8 mouse cellular contexts compared by ENCODE assay signal in genomic region chr6:56798152-56798465, GRCm38 (mm10). TPM values are rescaled to one million over a fixed set of nuclear protein-coding genes. Genes with fewer than 3 reads are reported as not detected.
A peak's percentile ranks its signal among the peaks of the same experiment; 100 is the strongest.
DNase-seq lines count a peak whose midpoint lies in the region; ATAC-seq and TF ChIP-seq lines count a peak whose summit lies in the region.

No protein-coding gene starts in this region.

- no peak for TF ChIP-seq CTCF in E14TG2a.4 (conservative IDR thresholded peaks at IDR 0.05; ENCODE audit: low read length)

- H3K9me3 ChIP-seq in heart, embryonic 11.5 days (replicated peaks; ENCODE audit: control insufficient read depth, low read length) = no peaks in the 10 kb centered on the region
- H3K9me3 ChIP-seq in E14TG2a.4 (ENCODE audit: low read length) = no peaks in the 10 kb centered on the region
- no peaks in the 10 kb centered on the region for H3K9me3 ChIP-seq in forebrain, embryonic 12.5 days
- no peaks in the 10 kb centered on the region for H3K9me3 ChIP-seq in liver, embryonic 13.5 days (replicated peaks)

- 11% methylated on average over 8 of the region's 8 CpGs for WGBS in heart, embryonic 11.5 days (ENCODE audit: insufficient replicate concordance)
- 26% methylated on average over 8 of the region's 8 CpGs for WGBS in forebrain, embryonic 12.5 days
- WGBS in liver, embryonic 13.5 days (ENCODE audit: insufficient replicate concordance) = 14% methylated on average over 8 of the region's 8 CpGs

- H3K4me1 ChIP-seq in heart, embryonic 11.5 days (ENCODE audit: control insufficient read depth, insufficient read depth, low read length) = peaks cover 13% of the 10 kb centered on the region
- peaks cover 38% of the 10 kb centered on the region for H3K4me1 ChIP-seq in E14TG2a.4 (replicated peaks; ENCODE audit: low read depth, low read length)
- H3K4me1 ChIP-seq in forebrain, embryonic 12.5 days = peaks cover 18% of the 10 kb centered on the region
- peaks cover 41% of the 10 kb centered on the region for H3K4me1 ChIP-seq in liver, embryonic 13.5 days (replicated peaks)

- no peak for ATAC-seq in heart, embryonic 11.5 days (replicated peaks; ENCODE audit: insufficient number of reproducible peaks, low FRiP score, low TSS enrichment)
- ATAC-seq in forebrain, embryonic 12.5 days (ENCODE audit: low FRiP score) = no peak
- ATAC-seq in liver, embryonic 13.5 days (ENCODE audit: low read depth) = no peak

- H3K4me2 ChIP-seq in heart, embryonic 11.5 days = peak overlapping the region; percentile 71
- peak overlapping the region; percentile 68 for H3K4me2 ChIP-seq in forebrain, embryonic 12.5 days
- H3K4me2 ChIP-seq in liver, embryonic 13.5 days = peak overlapping the region; percentile 87

- H3K36me3 ChIP-seq in heart, embryonic 11.5 days (ENCODE audit: control insufficient read depth, insufficient read depth, low read length) = no peaks in the 10 kb centered on the region
- H3K36me3 ChIP-seq in E14TG2a.4 (ENCODE audit: insufficient read depth, low read length) = no peaks in the 10 kb centered on the region
- no peaks in the 10 kb centered on the region for H3K36me3 ChIP-seq in forebrain, embryonic 12.5 days (replicated peaks)
- peaks cover 10% of the 10 kb centered on the region for H3K36me3 ChIP-seq in liver, embryonic 13.5 days

- H3K4me3 ChIP-seq in heart, embryonic 11.5 days (ENCODE audit: low read depth, low read length) = peak overlapping the region; percentile 79
- H3K4me3 ChIP-seq in E14TG2a.4 (replicated peaks; ENCODE audit: low read length) = peak overlapping the region; percentile 88
- H3K4me3 ChIP-seq in forebrain, embryonic 12.5 days (replicated peaks) = peak overlapping the region; percentile 88
- H3K4me3 ChIP-seq in liver, embryonic 13.5 days (replicated peaks) = peak overlapping the region; percentile 89

- peak overlapping the region; percentile 67 for H3K9ac ChIP-seq in heart, embryonic 11.5 days (ENCODE audit: low read depth, low read length)
- H3K9ac ChIP-seq in forebrain, embryonic 12.5 days = peak overlapping the region; percentile 93
- H3K9ac ChIP-seq in liver, embryonic 13.5 days = peak overlapping the region; percentile 95

- peak overlapping the region; percentile 99 for H3K27ac ChIP-seq in heart, embryonic 11.5 days (ENCODE audit: low read depth, low read length)
- H3K27ac ChIP-seq in forebrain, embryonic 12.5 days = peak overlapping the region; percentile 100
- H3K27ac ChIP-seq in liver, embryonic 13.5 days = peak overlapping the region; percentile 99

- DNase-seq in heart, adult 11 months = no peak
- DNase-seq in liver, embryonic 13.5 days = no peak
- peak; percentile 36 for DNase-seq in testis, postnatal 14 days (ENCODE audit: low spot score)
- DNase-seq in adrenal gland, postnatal 36 days = no peak
- DNase-seq in lung, postnatal 14 days = no peak

- H3K27me3 ChIP-seq in heart, embryonic 11.5 days (ENCODE audit: control insufficient read depth, insufficient read depth, low read length) = no peaks in the 10 kb centered on the region
- 0 out of 2 replicates have a peak, but pooled peaks cover 7% of the 10 kb centered on the region for H3K27me3 ChIP-seq in E14TG2a.4 (ENCODE audit: insufficient read depth, low read length)
- no peaks in the 10 kb centered on the region for H3K27me3 ChIP-seq in forebrain, embryonic 12.5 days
- H3K27me3 ChIP-seq in liver, embryonic 13.5 days = no peaks in the 10 kb centered on the region

RNA-seq across cellular contexts. Expression of gene Kbtbd2, which starts 0.5 kb away (rescaled TPM):
- polyA plus RNA-seq in heart, embryonic 11.5 days (2014; fragmentation: Nextera tagmentation; extraction: Ambion mirVana) = 31.7 and 34.0 TPM in 2 replicates
- 42.1 and 44.6 TPM in 2 replicates for polyA plus RNA-seq in forebrain, embryonic 12.5 days (2016; fragmentation: Nextera tagmentation; extraction: Ambion mirVana)
- polyA plus RNA-seq in liver, embryonic 13.5 days (2015; fragmentation: Nextera tagmentation; extraction: Ambion mirVana) = 13.6 TPM in 2 replicates
- 10 to 100 TPM; 33.6 to 36.0 TPM for total RNA-seq in adrenal gland, postnatal 36 days (2021)

RNA-seq across cellular contexts. Expression of gene Fkbp9, which starts 33.8 kb away (rescaled TPM):
- polyA plus RNA-seq in heart, embryonic 11.5 days (2014; fragmentation: Nextera tagmentation; extraction: Ambion mirVana) = 114 and 142 TPM in 2 replicates
- 46.7 and 50.4 TPM in 2 replicates for polyA plus RNA-seq in forebrain, embryonic 12.5 days (2016; fragmentation: Nextera tagmentation; extraction: Ambion mirVana)
- polyA plus RNA-seq in liver, embryonic 13.5 days (2015; fragmentation: Nextera tagmentation; extraction: Ambion mirVana) = 26.2 and 28.5 TPM in 2 replicates
- total RNA-seq in adrenal gland, postnatal 36 days (2021) = 10 to 100 TPM; 72.1 to 75.9 TPM
